Mouse (Mus musculus): ENCODE data around the gene Ssc4d.

Gene Ssc4d

DNA sequence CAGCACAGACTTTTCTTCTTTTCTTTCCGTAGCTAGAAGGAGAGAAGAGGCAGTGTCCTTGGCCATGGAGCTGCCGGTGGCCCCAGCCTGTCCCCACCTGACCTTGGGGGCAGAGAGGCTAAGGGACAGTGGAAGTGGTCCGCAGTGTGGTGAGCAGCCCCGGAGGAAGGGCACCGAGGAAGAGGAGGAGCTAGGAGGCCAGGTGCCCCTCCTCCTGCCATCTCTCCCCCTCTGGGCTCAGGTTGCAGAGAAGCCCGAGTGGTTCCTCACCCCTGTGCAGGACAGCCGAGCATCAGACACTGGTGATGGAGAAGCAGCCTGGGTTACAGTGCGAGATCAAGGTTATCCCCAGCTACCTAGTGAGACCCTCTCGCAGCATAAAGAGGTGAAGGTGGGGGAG lies at the start of gene Ssc4d:
Gene Ssc4d, minus strand, starts transcription at position 167 of the 400 bp plus-strand sequence.
- no peak for DNase-seq (ENCODE audit: low spot score)

DNA sequence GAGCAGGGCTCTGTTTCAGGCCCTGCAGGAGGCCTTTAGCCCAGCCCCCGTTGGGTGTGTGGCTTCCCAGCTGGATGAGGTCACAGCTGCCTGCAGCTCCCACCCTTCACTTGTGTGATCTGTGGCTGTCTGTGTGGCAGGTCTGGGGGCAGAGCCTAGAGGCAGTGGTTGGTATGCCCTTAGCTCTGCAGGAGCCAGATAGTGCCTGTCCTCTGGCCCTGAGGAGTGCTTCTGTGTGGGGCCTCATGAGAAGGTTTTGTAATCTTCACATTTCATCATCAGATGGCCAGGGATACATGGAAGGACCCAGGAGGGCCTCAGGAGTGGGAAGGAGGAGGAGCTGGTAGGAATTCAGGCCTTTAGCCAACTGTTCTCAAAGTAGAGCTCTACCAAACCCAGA lies 45.6 kb upstream of the Ssc4d start:
- DNase-seq (ENCODE audit: low spot score), result no peak

DNA sequence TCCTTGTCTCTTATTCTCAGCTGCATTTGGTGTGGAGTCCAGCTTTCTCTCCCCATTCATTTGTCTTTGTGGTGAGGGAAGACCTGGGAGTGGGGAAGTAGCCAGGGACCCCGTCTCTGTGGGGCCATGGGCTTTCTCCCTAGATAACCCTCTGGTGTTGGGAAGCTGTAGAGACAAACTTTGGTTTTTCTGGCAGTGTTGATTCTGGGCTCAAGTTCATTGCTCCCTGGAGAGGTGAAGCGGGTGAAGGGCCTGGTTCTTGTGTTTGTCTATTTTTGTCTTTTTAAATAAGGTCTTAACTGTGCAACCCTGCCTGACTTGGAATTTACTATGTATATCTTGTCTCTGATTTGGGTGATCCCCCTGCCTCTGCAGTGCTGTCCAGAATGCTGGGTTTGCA lies 44.4 kb upstream of the Ssc4d start:
- DNase-seq (ENCODE audit: low spot score), result no peak

DNA sequence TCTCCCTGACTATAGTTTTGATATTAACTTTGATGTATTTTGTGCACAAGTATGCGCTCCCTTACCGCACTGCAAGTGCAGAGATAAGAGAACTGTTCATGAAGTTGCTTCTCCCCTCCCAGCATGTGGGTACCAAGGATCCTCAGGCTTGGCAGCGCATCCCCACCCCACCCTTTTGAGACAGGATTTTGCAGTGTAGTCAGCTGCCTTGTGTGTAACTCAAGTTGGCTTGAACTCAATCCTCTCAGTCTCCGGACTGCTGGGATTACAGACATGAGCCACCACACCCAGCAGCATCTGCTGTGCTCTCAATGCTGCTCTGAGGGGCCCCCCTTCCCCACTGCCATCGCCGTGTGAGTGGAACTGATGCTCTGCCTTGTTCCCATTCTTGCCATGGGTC lies 42.9 kb upstream of the Ssc4d start:
- DNase-seq (ENCODE audit: low spot score), result no peak

DNA sequence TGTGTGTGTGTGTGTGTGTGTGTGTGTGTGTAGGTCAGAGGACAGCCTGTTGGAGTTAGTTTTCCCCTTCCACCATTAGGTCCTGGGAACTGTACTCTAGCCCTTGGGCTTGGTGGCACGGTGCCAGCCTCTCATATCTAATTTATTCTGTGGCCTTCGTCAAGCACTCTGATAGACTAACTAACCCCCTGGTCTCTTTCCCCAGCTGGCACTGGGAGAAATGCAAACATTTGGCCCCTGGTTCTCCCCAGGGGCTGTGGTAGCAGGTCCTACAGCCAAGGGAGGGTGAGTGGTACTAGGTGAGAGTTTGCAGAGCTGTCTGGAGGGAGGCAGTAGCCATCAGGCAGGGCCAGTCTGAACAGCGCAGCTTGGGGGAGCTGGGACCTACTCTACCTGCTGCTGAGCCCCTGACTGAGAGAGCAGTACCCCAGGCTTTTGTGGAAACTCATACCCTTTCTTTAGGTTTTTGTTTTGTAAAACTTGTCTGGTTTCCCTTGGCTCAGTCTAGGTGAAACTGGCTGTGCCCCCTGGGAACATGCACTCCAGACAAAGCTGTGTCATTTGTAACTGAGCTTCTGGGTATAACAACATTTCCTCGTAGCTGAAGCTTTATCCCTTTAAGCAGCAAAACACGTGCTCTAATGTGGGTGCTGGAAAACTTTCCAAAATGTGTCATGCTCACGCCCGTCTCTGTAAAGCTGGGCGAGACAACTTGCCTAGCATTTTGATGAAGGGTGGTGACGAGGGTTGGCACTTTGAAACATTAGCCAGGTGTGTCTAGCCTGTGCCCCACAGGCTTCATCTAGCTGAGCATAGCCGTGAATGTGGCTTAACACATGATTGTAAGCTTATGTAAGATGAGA lies 41.9 kb upstream of the Ssc4d start:
- DNase-seq (ENCODE audit: low spot score), result no peak

DNA sequence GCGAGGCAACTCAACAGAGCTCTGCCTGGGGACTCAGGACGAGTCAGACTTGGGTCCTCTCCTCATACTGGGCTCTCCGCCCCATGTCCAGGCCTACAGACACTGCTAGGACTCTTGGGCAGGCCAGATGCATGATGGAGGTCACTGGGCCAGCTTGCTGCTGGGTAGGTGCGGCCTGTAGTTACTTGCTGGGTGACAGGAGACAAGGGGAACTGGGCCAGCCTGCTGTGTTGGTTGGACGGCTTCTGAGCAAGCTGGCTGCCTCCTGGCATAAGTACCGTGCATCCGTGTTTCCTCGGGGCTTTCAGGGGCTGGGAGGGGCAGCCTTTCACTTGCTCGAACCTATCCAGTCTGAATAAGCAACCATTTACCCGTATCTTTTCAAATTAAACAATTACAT lies 41.3 kb upstream of the Ssc4d start:
- DNase-seq (ENCODE audit: low spot score), result no peak

DNA sequence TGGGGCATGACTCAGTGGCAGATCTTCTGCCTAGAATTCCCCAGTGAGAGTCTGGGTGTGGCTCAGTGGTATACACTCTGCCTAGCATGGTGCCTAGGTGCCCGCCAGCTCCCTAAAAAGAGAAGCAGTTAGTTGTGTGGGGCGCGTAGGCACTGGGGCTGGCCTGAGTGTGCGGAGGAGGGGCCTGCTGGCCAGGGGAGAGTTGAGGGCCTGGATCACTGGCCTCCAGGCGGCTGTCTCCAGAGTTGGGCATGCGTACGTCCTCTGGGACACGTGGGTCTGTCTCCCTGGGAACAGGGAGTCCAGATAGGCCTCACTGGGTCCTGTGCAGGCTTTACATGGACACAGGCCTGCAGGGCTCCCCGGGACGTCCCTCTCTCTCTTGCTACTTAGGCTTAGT lies 40.5 kb upstream of the Ssc4d start:
- DNase-seq (ENCODE audit: low spot score), result no peak

DNA sequence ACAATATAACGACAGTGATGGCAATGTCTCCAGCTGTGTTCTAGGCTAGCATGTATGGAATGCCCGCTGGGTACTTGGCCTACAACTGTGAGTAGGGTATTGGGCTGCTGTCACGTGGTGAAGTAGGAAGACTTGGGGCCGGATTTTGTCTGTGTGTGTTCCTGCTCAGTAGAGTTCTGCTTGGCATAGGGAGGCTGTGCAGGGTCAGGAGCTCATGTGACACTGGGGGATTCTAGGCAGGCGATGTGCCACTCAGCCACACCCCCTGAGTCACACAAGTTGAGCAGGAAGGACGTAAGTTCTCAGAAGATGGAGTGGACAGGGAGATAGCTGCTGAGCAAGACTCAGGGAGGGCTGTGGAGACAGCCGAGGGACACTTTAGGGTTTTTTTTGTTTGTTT lies 33.4 kb upstream of the Ssc4d start:
- DNase-seq (ENCODE audit: low spot score), result no peak

DNA sequence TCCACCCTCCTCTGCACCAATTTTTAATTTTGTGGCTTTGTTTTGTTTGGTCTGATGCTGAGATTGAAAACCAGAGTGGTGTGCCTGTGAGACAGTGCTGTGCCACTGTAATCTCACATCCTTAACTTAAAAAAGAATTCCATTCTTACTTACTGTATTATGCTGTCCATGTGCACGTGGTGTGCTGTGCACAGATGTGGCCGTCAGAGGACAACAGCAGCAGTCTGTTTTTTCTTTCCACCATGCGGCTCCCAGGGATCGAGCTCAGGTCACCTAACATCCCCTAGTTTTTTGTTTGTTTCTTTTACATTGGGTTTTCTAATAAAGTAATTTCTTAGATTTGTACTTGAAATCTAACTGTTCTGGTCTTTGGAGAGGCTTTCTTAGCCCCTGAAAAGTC lies 30.2 kb upstream of the Ssc4d start:
- no peak for DNase-seq (ENCODE audit: low spot score)

DNA sequence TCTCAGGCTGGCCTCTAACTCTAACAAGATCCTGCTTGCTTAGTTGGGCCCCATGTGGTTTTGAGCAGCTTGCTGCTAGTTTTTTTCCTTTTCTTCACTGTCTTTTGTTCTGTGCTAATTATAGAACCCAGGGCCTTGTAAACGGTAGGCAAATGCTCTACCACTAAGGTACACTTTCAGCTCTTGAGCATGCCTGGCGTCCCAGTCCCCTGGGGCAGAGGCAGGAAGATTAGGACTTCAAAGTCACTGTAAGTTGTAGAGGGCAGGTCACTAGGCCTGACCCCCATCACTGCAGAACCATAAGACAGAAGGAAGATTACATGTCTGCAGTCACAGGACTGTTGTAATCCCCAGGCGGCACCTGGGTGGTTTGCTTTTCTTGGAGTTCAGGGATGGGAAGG lies 28.4 kb upstream of the Ssc4d start:
- DNase-seq (ENCODE audit: low spot score), result no peak

DNA sequence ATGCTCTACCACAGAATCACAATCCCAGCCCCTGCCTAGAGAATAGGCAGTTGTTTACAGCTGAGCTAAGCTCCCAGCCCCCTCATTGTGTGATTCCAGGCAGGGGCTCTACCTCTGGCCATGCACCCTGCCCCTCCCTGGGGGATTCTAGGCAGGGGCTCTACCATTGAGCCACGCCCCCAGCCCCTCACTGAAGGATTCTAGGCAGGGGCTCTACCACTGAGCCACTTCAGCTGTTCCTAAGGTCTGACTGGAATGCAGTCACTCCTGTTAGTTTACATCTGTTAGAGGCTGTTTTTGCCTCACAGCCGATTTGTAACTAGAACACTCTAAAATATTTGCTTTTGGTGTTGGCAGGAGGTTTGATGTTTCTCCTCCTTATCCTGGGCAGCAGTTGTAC lies 28.0 kb upstream of the Ssc4d start:
- DNase-seq (ENCODE audit: low spot score), result no peak

DNA sequence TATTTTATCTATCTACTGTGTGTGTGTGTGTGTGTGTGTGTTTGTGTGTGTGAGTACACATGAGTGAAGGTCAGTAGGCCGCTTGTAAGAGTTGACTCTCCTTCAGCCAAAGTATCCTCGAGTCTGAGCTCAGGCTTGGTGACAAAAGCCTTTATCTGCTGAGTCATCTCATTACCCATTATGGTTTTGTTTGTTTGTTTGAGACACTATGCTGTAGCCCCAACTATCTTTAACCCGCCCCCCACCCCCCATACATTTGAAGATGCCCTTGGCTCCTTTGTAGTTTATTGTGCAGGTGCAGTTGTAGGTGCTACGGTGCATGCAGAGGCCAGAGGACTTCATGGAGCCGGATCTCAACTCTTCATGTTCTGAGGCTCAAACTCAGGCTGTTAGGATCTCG lies 26.9 kb upstream of the Ssc4d start:
- DNase-seq (ENCODE audit: low spot score), result no peak

DNA sequence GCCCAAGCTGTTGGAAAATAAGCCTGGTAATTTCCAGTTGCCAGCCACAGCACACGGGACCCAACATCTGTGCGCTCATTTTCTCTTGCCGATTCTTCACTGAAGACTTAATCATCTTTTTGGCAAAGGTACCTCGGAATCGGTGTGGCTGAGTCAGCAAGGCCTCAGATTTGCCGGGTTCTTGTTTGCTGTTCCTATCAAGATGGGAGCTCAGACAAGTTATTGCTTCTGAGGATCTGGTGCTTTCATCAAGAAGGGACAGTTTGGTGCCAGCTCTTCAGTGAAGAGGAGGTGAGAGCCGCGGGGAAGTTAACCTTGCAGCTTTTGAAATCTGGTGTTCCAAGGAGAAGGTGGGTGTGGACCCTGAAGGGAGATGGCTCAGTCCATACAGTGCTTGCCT lies 21.8 kb upstream of the Ssc4d start:
- no peak for DNase-seq (ENCODE audit: low spot score)

DNA sequence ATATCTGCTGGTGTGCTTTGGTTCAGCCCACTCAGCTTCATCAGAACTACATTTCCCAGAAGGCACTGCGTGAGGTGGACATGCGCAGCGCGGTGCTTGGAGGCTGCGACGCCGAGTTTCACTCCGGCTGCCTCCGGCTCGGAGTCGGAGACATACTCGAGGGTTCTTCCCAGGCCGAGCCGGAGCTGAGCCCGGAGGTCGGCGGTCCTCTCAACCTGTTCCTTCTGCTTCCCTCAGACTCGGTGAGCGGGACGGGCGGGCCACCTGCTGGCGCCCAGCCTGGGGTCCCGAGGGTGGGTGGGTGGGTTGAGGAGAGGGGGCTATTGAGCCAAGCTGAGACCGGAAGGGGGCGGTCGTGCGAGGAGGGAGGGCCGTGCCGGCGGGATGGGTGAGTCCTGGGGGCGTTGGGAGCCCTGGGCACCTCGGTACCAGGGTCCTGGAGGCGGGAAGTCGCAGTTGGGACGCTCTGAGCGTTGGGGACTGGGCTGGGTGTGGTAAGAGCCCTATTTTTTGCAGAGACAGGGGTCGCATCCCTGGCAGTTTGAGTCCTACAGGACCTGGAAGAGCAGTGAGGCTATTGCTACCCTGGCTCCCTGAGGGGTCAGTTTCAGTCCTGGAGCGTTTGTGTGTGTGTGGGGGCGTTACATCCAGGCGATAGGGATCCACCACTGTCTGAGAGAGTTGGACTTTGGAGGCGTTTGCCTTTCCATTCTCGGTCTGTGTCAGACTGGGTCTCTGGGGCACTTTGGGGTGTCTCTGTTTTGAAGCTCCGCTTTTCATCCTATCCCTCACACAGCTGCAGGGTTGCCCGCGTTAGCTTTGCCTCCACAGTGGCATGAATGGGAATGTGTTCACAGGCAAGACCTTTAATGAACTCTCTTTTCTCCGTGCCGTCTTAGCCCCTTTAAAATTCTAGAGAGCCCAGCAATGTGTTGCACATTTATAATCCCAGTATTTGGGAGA lies 20.7 kb upstream of the Ssc4d start, which contains the start of gene Dtx2:
Gene Dtx2, plus strand, starts transcription at position 76 of the 963 bp plus-strand sequence.
- DNase-seq (ENCODE audit: low spot score), result peak; percentile 92

DNA sequence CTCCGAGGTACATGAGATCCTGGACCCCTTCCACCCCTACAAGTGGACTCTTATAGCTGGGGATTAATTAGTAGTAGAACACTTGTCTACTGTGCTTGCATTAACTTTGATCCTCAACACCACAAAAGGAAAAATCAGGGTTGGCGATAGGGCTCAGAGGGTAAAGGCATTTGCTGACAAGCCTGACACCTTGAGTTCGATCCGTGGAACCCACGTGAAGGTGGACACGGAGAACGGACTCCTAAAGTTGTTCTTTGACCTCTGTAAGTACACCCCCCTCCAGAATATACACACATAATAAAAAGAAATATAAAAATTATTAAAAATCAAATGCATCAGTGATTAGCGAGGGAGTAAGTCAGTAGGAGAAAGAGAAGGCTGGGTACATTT lies 20.0 kb upstream of the Ssc4d start:
- DNase-seq (ENCODE audit: low spot score), result no peak

DNA sequence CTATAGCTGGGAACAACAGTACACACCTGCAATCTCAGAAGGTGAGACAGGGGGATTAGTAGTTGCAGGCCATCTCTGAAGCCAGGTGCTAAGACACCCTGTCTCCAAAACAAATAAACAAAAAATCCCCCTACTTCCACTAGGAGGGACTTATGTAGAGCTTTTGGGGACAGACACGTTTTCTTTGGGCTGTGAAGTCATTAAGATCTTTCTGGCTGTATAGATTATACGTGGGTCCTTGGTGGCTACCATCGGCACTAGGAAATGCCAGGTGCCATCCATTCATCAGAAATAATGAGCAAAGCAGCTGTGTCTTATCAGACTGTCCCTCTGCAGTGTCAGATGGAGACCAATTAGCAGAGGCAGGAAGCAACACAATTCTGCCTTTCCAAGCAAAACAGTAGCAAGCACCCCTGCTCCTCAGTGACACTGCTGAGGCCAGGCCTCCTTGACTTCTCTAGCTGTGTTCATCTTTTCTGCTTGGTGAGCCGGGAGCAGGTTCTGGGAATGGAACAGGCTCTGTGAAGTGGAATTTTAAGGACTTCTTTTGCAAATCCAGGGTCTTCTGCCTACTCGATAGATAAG lies 19.1 kb upstream of the Ssc4d start:
- DNase-seq (ENCODE audit: low spot score), result no peak

DNA sequence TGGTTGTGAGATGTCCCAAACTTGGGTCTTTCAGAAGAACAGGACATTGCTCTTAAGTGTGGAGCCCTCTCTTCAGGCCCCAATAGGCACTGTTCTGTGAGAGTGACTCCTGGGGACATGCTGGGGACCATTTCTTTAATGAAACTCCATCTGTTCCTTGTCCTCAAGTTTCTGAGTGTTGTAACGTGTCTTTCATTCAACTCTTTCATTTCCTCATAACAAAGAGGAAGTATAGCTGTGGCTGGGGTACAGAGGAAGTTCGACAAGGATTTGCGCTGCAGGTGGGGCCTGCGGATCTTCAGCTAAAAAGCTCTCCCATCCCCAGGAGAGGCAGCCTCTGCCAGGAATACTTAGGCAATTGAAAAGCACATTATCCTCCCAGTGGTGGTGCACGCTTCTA lies 16.3 kb upstream of the Ssc4d start:
- DNase-seq (ENCODE audit: low spot score), result no peak

DNA sequence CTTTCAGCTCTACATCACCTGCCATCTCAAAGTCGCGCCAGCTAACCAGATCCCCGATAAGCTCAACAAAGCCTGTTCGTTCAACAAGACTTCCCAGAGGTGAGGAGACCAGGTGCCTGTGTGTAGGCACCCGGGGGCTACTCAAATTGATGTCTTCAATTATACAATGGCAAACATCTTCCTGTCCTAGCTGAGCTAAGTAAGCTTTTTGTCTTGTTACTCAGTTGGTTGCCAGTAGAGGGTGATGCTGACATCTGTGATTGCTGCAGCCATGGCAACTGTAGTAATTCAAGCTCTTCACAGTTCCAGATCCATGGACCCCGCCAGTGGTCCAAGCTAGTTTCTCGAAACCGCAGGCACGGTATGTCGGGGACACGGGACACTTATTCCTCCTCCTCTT lies 12.9 kb upstream of the Ssc4d start:
- DNase-seq (ENCODE audit: low spot score), result no peak

DNA sequence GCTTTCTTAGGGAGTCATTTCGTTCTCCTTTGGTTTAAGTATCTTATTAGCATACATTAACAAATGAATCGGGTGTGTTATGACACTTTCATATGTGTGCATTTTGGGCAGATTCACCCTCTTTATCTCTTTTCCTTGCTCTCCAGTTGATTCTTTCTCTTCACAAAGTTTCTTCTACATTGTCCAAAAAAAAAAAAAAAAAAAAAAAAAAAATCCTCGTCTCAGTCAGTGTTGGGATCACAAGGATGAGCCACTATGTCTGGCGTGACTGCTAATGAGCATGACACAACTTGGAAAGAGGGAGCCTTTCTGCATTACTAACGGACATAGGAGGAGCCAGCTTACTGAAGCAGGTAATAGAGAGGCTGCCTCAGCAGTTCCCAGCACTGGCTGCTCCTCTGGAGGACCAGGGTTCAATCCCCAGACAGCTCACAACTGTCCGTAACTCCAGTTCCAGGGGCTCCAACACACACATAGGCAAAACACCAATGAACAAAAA lies 10.3 kb upstream of the Ssc4d start:
- no peak for DNase-seq (ENCODE audit: low spot score)

DNA sequence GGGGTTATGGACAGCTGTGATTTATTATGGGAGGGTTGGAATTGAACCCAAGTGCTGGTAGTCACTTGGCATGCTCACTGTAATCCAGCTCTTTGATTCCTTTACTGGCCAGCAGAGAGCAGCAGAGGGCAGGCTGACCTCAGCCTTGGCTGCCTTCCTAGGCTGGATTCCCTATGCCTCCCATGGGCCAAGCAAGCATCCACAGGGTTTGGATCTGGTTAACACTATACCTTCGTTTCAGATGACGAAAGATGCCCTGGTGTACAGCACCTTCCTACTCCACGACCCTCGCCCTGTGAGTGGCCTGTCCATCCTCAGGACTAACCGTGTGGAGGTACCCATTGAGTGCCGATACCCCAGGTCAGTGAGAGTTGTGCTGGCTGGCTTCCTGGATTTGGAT lies 8.1 kb upstream of the Ssc4d start:
- DNase-seq (ENCODE audit: low spot score), result no peak

DNA sequence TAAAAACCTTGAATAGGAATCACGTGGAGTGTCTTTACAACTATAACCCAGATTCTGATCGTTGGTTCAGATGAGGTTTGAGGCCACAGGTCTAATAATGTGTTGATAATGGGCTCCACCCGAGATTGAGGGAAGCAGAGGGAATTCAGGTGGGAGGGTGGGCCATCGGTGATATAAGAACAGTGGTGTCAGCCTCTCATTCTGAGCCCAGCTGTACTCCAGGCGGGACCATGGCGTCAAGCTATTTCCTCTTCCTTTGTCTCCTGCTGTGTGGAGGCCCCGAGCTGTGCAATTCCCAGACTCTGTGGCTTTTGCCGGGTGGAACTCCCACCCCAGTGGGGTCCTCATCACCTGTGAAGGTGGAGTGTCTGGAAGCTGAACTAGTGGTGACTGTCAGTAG lies 5.6 kb upstream of the Ssc4d start, which contains the start of gene Zp3:
Gene Zp3, plus strand, starts transcription at position 196 of the 400 bp plus-strand sequence.
- no peak for DNase-seq (ENCODE audit: low spot score)

DNA sequence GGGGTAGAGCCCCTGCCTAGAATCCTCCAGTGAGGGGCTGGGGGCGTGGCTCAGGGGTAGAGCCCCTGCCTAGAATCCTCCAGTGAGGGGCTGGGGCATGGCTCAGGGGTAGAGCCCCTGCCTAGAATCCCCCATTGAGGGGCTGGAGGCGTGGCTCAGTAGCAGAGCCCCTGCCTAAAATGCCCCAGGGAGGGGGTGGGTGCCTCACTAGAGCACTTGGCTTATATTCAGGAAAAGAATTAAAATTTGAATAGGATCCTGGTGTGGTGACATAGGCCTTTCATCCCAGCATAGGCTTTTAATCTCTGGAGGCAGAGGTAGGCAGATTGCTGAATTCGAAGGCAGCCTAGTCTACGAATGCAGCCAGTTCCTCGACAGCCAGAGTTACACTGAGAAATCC lies 5.0 kb upstream of the Ssc4d start:
- no peak for DNase-seq (ENCODE audit: low spot score)

Data from T-cell, adult 2 months (primary cell).